Mouse (Mus musculus) heart, embryonic 16.5 days (tissue): ENCODE data around the gene Atn1. TPM values are rescaled to one million over a fixed set of nuclear protein-coding genes. Genes with fewer than 3 reads are reported as not detected.
A peak's percentile ranks its signal among the peaks of the same experiment; 100 is the strongest.

Source experiments
- ATAC-seq: fragments of 200-750 bp; cut with Nextera tagmentation; replicated peaks from 2 replicates; pipeline ENCODE4 v1.8.0; 2017; ENCODE audit warnings: moderate number of reproducible peaks; ENCODE audit not compliant: insufficient read depth, low FRiP score; ENCODE audit errors: extremely low read depth
- H3K27ac ChIP-seq: fragments of 300-500 bp; sonication (generic); 2 replicates; pipeline ENCODE4 v1.5.1; 2014; ENCODE audit warnings: mild to moderate bottlenecking, low read length, control low read depth, moderate library complexity
- H3K27me3 ChIP-seq: fragments of 300-500 bp; sonication (generic); 2 replicates; pipeline ENCODE4 v1.6.1; 2014; ENCODE audit warnings: low read length, mixed read lengths; ENCODE audit not compliant: control insufficient read depth, insufficient read depth
- H3K36me3 ChIP-seq: fragments of 300-500 bp; sonication (generic); 2 replicates; pipeline ENCODE4 v1.6.1; 2014; ENCODE audit not compliant: control insufficient read depth, insufficient read depth
- H3K4me1 ChIP-seq: fragments of 300-500 bp; sonication (generic); 2 replicates; pipeline ENCODE4 v1.6.1; 2014; ENCODE audit warnings: low read length, mixed read lengths; ENCODE audit not compliant: control insufficient read depth, insufficient read depth
- H3K4me2 ChIP-seq: fragments of 300-500 bp; sonication (generic); 2 replicates; pipeline ENCODE4 v1.6.1; 2014; ENCODE audit warnings: low read depth, mild to moderate bottlenecking, control low read depth, low read length
- H3K4me3 ChIP-seq: fragments of 300-500 bp; sonication (generic); 2 replicates; pipeline ENCODE4 v1.5.1; 2014; ENCODE audit warnings: mild to moderate bottlenecking, control low read depth, low read length
- H3K9ac ChIP-seq: fragments of 300-500 bp; sonication (generic); 2 replicates; pipeline ENCODE4 v1.6.1; 2014; ENCODE audit warnings: low read length, control low read depth
- H3K9me3 ChIP-seq: fragments of 300-500 bp; sonication (generic); replicated peaks from 2 replicates; pipeline ENCODE4 v1.6.1; 2016; ENCODE audit warnings: low read length; ENCODE audit not compliant: control insufficient read depth
- WGBS: fragments of 180-500 bp; shearing (Covaris S2); extraction: QIAGEN DNeasy Blood & Tissue Kit; methylation state at CpG from one replicate; pipeline ENCODE4 v1.1.7; 2014; 5-methylcytosine and 5-hydroxymethylcytosine counted together
- polyA plus RNA-seq: library from polyadenylated mRNA; unstranded; fragments of >200 nt; fragmentation: Nextera tagmentation; extraction: Ambion mirVana; gene quantifications from 2 replicates; pipeline ENCODE4 v1.2.1, GENCODE M21; 2015

The Atn1 gene
- polyA plus RNA-seq, 1 experiment from 2014 or later = 10.4 TPM

DNA sequence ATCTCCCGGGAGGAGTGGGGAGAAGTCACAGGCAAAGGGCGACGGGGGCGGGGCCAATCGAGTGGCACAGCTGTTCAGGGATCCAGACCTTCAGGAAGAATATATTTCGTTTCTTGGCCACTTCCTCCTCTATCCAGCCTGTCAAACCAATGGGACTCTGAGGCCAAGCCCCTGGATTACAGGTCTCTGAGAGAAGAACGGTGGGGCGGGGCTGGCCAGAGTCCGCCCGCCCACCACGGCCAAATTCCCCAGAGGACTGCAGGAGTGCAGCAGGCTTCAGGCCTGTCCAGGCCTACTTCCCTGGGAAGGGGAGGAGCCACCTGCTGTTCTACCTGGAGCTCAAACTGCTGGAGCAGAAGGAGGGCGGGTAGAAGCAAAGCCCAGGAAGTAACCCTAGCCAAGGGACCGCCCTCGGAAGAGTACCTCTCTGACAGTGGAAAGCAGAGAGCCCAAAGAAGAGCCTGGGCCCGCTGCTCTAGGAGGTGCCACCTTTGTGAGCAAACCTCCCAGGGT is 17.8 kb downstream of the Atn1 start, which contains the start of gene Ptpn6:
Gene Ptpn6 (minus strand): TSS at position 204 of the 513 bp plus-strand sequence.
- H3K27ac ChIP-seq = peak within 1 kb of the TSS; percentile 40
- H3K4me3 ChIP-seq = peak within 1 kb of the TSS; percentile 18
- no peaks in the 10 kb centered on the region for H3K9me3 ChIP-seq
- H3K4me2 ChIP-seq = peak within 1 kb of the TSS; percentile 38
- peaks cover 22% of the 10 kb centered on the region for H3K4me1 ChIP-seq
- WGBS = 28% methylated on average over 15 of the region's 15 CpGs
- peak within 1 kb of the TSS; percentile 92 for H3K9ac ChIP-seq
- H3K27me3 ChIP-seq = no peaks in the 10 kb centered on the region
- ATAC-seq = no peak
- H3K36me3 ChIP-seq = peaks cover 8% of the 10 kb centered on the region

DNA sequence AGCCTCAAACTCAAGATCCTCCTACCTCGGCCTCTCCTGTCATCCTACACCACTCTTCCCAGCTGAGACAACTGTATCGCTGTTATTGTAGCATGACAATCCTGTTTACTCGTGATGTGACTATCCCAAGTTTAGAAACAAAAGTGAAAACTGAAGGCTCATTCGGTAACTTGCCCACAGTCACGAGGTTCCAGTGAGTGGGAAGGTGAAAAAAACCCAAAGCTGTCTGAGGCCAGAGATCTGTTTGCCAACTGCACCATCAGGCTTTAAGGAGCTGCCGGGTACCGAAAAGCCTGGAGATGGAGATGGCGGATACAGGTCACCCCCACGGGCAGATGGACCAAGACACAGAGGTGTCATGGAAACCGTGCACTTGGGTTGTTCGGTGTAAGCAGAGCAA is 19.3 kb downstream of the Atn1 start:
- no peak for ATAC-seq
- Histone ChIP-seq H3K4me3 (no peak overlapping the region), H3K36me3 (0 out of 2 replicates have a peak, but pooled peaks cover 2% of the 10 kb centered on the region), H3K4me2 (no peak overlapping the region), H3K9ac (no peak overlapping the region), H3K4me1 (peaks cover 22% of the 10 kb centered on the region), H3K27me3 (no peaks in the 10 kb centered on the region), H3K9me3 (no peaks in the 10 kb centered on the region), H3K27ac (no peak overlapping the region)
- WGBS = 86% methylated on average over 11 of the region's 11 CpGs

DNA sequence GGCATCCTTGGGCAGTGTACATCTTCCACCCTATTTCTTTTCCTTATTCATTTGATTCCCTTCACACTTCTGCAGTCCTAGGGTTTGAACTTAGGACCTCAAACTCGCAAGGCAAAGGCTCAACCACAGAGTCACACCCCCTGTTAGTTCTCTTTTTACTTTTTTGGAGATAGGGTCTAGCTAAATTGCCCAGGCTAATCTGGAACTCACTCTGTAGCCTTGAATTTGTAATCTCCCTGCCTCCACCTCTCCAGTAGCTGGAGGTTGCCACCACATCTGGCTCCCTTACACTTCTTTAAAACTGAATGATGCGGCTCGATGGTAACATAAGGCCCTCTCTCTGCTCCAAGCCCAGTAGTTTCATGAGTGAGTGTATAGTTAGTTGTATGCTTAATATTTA is 21.9 kb downstream of the Atn1 start:
- Histone ChIP-seq H3K9me3 (no peaks in the 10 kb centered on the region), H3K4me1 (peaks cover 11% of the 10 kb centered on the region), H3K36me3 (0 out of 2 replicates have a peak, but pooled peaks cover 2% of the 10 kb centered on the region), H3K27me3 (no peaks in the 10 kb centered on the region), H3K9ac (no peak overlapping the region), H3K4me2 (no peak overlapping the region), H3K4me3 (no peak overlapping the region), H3K27ac (no peak overlapping the region)
- WGBS = 90% methylated on average over 3 of the region's 3 CpGs
- ATAC-seq = no peak

DNA sequence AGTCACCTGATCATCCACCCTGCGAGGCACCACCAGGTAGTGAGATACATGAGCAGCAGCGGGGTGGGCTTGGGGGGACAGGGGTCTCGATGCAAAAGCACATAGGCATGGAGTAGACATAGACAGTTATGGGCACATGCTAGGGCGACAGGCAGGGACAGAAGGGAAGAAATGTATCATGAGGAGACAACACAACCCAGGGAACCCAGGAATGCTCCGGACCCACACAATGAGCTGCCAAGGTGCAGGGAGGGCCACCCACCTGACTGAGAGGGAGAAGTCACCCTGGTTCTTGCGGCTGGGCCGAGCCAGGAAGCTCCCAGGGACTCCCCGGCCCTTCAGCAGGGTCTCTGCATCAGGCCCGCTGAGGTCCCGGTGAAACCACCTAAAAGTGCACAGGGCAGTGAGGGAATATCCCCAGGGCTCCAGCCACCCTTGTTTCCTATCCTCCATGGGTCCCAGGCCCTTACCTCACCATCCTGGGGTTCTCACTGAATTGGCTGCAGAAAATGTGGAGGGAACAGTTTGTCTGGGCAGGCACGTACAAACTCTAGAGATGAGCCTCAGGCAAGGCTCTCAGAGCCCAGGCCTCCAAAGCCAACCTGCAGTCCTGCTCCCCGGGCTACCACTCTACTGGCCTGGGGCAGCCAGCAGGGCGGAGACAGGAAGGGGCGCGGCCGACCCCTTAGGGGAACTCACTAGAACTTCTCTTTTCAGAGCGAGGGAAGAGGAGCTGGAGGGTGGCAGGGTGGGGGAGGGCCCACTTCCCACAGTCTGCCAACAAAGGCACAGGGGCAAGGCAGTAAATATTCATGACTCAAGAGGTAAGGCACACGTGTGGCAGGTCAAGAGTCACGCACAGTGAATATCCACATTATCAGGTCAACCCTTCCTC is 23.6 kb downstream of the Atn1 start:
- Histone ChIP-seq H3K27ac (0 out of 2 replicates have a peak overlapping the region, but pooled peaks have one; percentile 2), H3K9me3 (no peaks in the 10 kb centered on the region), H3K4me2 (peak overlapping the region; percentile 30), H3K27me3 (no peaks in the 10 kb centered on the region), H3K4me3 (peak overlapping the region; percentile 33), H3K9ac (peak overlapping the region; percentile 51; the same call in 1 of the 2 replicates), H3K4me1 (no peaks in the 10 kb centered on the region), H3K36me3 (no peaks in the 10 kb centered on the region)
- WGBS = 55% methylated on average over 19 of the region's 19 CpGs
- peak; percentile 56; the same call in 1 of the 2 replicates for ATAC-seq

DNA sequence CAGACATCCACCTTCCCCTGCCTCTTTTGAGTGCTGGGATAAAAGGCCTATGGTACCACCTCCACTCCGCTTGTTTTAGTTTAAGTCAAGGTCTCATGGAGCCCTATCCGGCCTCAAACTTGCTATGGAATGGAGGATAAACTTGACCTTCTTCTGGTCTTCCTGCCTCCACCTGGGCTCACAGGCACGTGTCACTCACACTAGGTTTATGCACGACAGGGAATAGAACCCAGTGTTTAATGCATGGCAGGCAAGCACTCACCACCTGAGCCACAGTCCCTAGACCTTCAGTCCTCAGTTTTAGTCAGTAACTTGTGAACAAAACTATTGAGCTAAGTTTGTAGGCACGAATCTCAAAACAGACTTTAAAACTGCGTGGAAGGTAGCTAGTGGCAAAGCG is 25.3 kb downstream of the Atn1 start:
- Histone ChIP-seq H3K9me3 (no peaks in the 10 kb centered on the region), H3K9ac (no peak overlapping the region; the same call in 1 of the 2 replicates), H3K27me3 (no peaks in the 10 kb centered on the region), H3K27ac (no peak overlapping the region), H3K4me1 (no peaks in the 10 kb centered on the region), H3K4me2 (no peak overlapping the region), H3K4me3 (no peak overlapping the region), H3K36me3 (no peaks in the 10 kb centered on the region)
- ATAC-seq = no peak
- 75% methylated on average over 7 of the region's 7 CpGs for WGBS

DNA sequence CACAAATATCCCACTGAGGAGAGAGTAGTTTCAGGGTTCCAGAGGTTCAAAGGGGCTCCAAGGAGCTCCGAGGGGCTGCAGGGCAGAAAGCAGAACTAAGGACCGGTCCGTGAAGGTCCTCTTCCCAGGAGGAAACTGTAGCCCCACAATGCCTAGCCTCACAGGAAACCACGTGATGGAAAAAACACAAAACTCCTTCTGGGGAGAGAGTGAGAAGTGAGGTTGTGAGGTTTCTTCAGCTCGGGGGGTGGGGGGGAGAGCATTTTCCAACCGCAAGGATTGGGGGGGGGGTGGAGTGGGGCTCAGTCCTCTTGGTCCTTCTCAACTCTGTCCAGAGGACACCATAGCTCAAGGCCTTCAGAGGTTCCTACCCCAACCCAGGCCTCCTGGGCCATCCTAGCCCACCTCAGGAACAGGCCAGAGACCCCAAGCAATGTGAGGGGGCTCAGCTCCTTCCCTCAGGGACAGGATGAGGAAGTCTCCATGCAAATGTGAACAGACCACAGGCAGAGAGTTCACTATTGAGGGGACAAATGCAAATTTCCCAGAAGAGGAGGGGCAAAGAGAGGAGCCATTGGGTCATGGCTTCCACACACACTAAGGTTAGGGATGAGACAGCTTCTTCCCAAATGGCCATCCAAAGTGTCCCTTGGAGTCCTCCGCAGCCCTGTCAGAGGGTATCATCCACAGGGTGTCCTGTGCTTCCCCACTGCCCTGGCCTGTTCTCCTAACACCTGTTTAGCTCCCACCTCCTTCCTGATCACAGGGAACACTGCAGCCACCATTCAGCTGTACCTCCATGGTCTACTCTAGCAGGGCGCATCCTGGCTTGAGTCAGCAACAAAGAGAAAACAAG is 26.2 kb downstream of the Atn1 start:
- Histone ChIP-seq H3K9ac (no peak overlapping the region), H3K36me3 (no peaks in the 10 kb centered on the region), H3K4me1 (no peaks in the 10 kb centered on the region), H3K4me2 (0 out of 2 replicates have a peak overlapping the region, but pooled peaks have one; percentile 21), H3K27me3 (no peaks in the 10 kb centered on the region), H3K27ac (peak overlapping the region; percentile 51), H3K4me3 (no peak overlapping the region), H3K9me3 (no peaks in the 10 kb centered on the region)
- 62% methylated on average over 8 of the region's 8 CpGs for WGBS
- 0 out of 2 replicates have a peak, but pooled peaks have one; percentile 7 for ATAC-seq

DNA sequence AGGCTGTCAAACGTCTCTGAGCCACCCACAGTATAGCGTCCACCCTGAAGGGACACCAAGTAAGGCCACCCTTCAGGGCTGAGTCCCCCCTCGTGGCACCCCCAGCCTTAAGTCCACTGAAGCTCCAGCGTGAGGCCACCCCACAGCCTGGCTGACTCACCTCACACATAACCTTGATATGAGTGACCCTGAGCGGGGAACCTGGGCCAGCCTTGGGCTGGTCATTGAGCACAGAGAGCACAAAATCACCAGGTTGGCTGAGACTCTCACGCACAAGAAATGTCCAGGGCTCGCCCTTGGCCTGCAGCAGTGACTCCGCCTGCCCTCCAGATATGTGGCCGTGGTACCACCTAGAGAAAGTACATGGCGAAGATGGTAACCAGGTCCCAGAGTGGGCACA is 27.7 kb downstream of the Atn1 start:
- Histone ChIP-seq H3K27ac (no peak overlapping the region), H3K27me3 (no peaks in the 10 kb centered on the region), H3K9ac (no peak overlapping the region), H3K4me3 (no peak overlapping the region), H3K36me3 (no peaks in the 10 kb centered on the region), H3K4me1 (no peaks in the 10 kb centered on the region), H3K9me3 (no peaks in the 10 kb centered on the region), H3K4me2 (no peak overlapping the region)
- WGBS = 84% methylated on average over 10 of the region's 10 CpGs
- ATAC-seq = no peak

DNA sequence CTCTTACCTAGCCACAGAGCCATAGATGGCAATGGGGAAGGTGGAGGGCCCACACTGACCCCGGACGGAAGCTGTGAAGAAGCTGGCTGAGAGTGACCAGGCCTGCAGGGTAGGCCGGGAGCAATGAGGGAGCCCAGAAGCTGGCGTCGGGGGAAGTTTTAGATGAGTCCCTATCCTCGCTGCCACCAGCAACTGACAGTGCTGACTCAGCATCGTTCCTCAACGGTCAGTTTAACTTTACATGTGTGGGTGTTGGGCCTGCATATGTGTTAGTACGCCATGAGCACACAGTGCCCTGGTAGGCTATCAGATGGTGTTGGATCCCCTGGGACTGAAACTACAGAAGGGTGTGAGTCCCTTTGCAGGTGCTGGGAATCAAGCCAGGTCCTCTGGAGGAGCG is 31.9 kb downstream of the Atn1 start:
- Histone ChIP-seq H3K36me3 (no peaks in the 10 kb centered on the region), H3K4me2 (no peak overlapping the region), H3K27me3 (no peaks in the 10 kb centered on the region), H3K9ac (no peak overlapping the region), H3K27ac (no peak overlapping the region), H3K4me3 (no peak overlapping the region), H3K4me1 (peaks cover 2% of the 10 kb centered on the region; the same call in 1 of the 2 replicates), H3K9me3 (no peaks in the 10 kb centered on the region)
- ATAC-seq = no peak
- 88% methylated on average over 10 of the region's 10 CpGs for WGBS
